Mouse (Mus musculus) embryo, embryonic 11.5 days (tissue): ENCODE measurements around the gene Ddx3x.
A peak's percentile ranks its signal among the peaks of the same experiment; 100 is the strongest.
"Not testable (repeated sequence)": the region's sequence is repeated elsewhere in the genome, so short reads cannot be mapped to it uniquely, and the experiment has no call there.

Experiments
- DNase-seq: peaks from one replicate; pipeline ENCODE4 v3.0.0-alpha.2; 2012; ENCODE audit warnings: low read depth, low spot score

Ddx3x gene

GRCm38 (mm10) chrX:13281329-13282088 is 739 bp downstream of the Ddx3x start:
- DNase-seq, result peak; percentile 44

GRCm38 (mm10) chrX:13282089-13282850 is 1.5 kb downstream of the Ddx3x start:
- DNase-seq, result no peak

- DNase-seq, result no peak
Observed at GRCm38 (mm10) chrX:13285772-13286171, 5.0 kb downstream of the Ddx3x start.

- DNase-seq, result no peak
Observed at GRCm38 (mm10) chrX:13294505-13295228, 13.9 kb downstream of the Ddx3x start.

GRCm38 (mm10) chrX:13295229-13295571 is 14.4 kb downstream of the Ddx3x start:
- DNase-seq, result no peak

- DNase-seq, result not testable (repeated sequence)
Observed at GRCm38 (mm10) chrX:13296241-13296640, 15.5 kb downstream of the Ddx3x start.

GRCm38 (mm10) chrX:13306190-13306589 is 25.4 kb downstream of the Ddx3x start:
- DNase-seq, result no peak

- no peak for DNase-seq
Observed at GRCm38 (mm10) chrX:13311396-13311795, 30.6 kb downstream of the Ddx3x start.

- no peak for DNase-seq
Observed at GRCm38 (mm10) chrX:13329611-13330010, 48.8 kb downstream of the Ddx3x start.
